Mouse (Mus musculus) inflammation-experienced regulatory T-cells, adult 6 months (primary cell): ENCODE results near the gene Rc3h1. TPM values are rescaled to one million over a fixed set of nuclear protein-coding genes. Genes with fewer than 3 reads are reported as not detected.

ENCODE experiments used
- polyA plus RNA-seq, 3 experiments: library from polyadenylated mRNA; unstranded; fragments of 100-300 nt; shearing (Covaris generic); gene quantifications; one replicate each; pipeline ENCODE4 v1.2.1; 2017

Rc3h1 gene
- polyA plus RNA-seq, 3 experiments from 2014 or later = 11.8 to 13.2 (median 12.3) TPM

Other genes with a start within 250 kb of the Rc3h1 start
- 100 to 1,000 TPM; 237 to 400 (median 301) TPM for gene Rabgap1l, start 113.2 kb upstream of the Rc3h1 start, polyA plus RNA-seq
- gene Serpinc1, start 72.2 kb downstream of the Rc3h1 start, polyA plus RNA-seq = 10 to 100 TPM in 1 of 3 experiments, 1 to 10 TPM in 2; 5.1 to 13.6 (median 9.2) TPM
- gene Zbtb37, start 128.4 kb downstream of the Rc3h1 start, polyA plus RNA-seq = 1 to 10 TPM; 6.0 to 8.8 (median 7.1) TPM
- 10 to 100 TPM; 15.0 to 27.5 (median 16.3) TPM for gene Dars2, start 164.2 kb downstream of the Rc3h1 start, polyA plus RNA-seq
- gene Cenpl, start 164.3 kb downstream of the Rc3h1 start, polyA plus RNA-seq = 10 to 100 TPM; 15.8 to 44.5 (median 19.1) TPM
- 10 to 100 TPM; 27.7 to 38.6 (median 30.0) TPM for gene Klhl20, start 225.1 kb downstream of the Rc3h1 start, polyA plus RNA-seq
- not detected for gene Ankrd45, start 236.3 kb downstream of the Rc3h1 start, polyA plus RNA-seq